Mouse (Mus musculus) cerebellum, postnatal 25 days (tissue): Measurements from ENCODE around the gene Cmtm2a.
"Not testable (repeated sequence)": the region's sequence is repeated elsewhere in the genome, so short reads cannot be mapped to it uniquely, and the experiment has no call there.

ENCODE experiments used
- DNase-seq, 2 experiments: peaks; one replicate each; pipeline ENCODE4 v3.0.0; 2021; ENCODE audit warnings: mixed read lengths in 2 of 2

The Cmtm2a gene

GRCm38 (mm10) chr8:104294396-104294795 lies 1.4 kb upstream of the Cmtm2a start:
- DNase-seq: no peak

GRCm38 (mm10) chr8:104268937-104269440 lies 24.0 kb downstream of the Cmtm2a start:
- no peak for DNase-seq

GRCm38 (mm10) chr8:104268368-104268767 lies 24.6 kb downstream of the Cmtm2a start:
- DNase-seq: no peak

- peak in 1 of 2 experiments; percentile 9 for DNase-seq
Observed at GRCm38 (mm10) chr8:104264271-104264935, 28.6 kb downstream of the Cmtm2a start.

GRCm38 (mm10) chr8:104261802-104262201 lies 31.2 kb downstream of the Cmtm2a start:
- not testable (repeated sequence) for DNase-seq

GRCm38 (mm10) chr8:104253016-104253415 lies 40.0 kb downstream of the Cmtm2a start:
- peak in 1 of 2 experiments; percentile 18 for DNase-seq

- no peak for DNase-seq
Observed at GRCm38 (mm10) chr8:104251461-104251860, 41.5 kb downstream of the Cmtm2a start.

GRCm38 (mm10) chr8:104250439-104251367 lies 42.3 kb downstream of the Cmtm2a start, which contains the start of gene Cklf:
TSS of gene Cklf (plus strand) at chr8:104250861.
- DNase-seq: peak; percentile 79 to 88

GRCm38 (mm10) chr8:104249442-104249996 lies 43.5 kb downstream of the Cmtm2a start:
- no peak for DNase-seq

- peak; percentile 71 to 85 for DNase-seq
Observed at GRCm38 (mm10) chr8:104248276-104248675, 44.7 kb downstream of the Cmtm2a start, which contains the start of gene Tk2. TSS of gene Tk2 (minus strand) at chr8:104248558.

GRCm38 (mm10) chr8:104247908-104248275 lies 45.1 kb downstream of the Cmtm2a start:
- peak; percentile 49 to 58 for DNase-seq

GRCm38 (mm10) chr8:104247054-104247907 lies 45.7 kb downstream of the Cmtm2a start:
- no peak for DNase-seq

- DNase-seq: no peak
Observed at GRCm38 (mm10) chr8:104246621-104247020, 46.4 kb downstream of the Cmtm2a start.

- DNase-seq: no peak
Observed at GRCm38 (mm10) chr8:104242038-104242644, 50.8 kb downstream of the Cmtm2a start.

GRCm38 (mm10) chr8:104239418-104239861 lies 53.5 kb downstream of the Cmtm2a start:
- no peak for DNase-seq

GRCm38 (mm10) chr8:104234573-104234972 lies 58.4 kb downstream of the Cmtm2a start:
- DNase-seq: no peak

- DNase-seq: no peak
Observed at GRCm38 (mm10) chr8:104232919-104233318, 60.1 kb downstream of the Cmtm2a start.

- DNase-seq: no peak
Observed at GRCm38 (mm10) chr8:104232039-104232438, 60.9 kb downstream of the Cmtm2a start.
